Mouse (Mus musculus) hematopoietic stem cell, adult 5-6 weeks (primary cell): ENCODE data around the gene Fam155a. TPM values are rescaled to one million over a fixed set of nuclear protein-coding genes. Genes with fewer than 3 reads are reported as not detected.
A peak's percentile ranks its signal among the peaks of the same experiment; 100 is the strongest.
"Not testable (repeated sequence)": the region's sequence is repeated elsewhere in the genome, so short reads cannot be mapped to it uniquely, and the experiment has no call there.

ENCODE experiments used
- ATAC-seq, 2 experiments: fragments of 125-278 bp in 1 of 2; replicated peaks in 1 of 2; 2 replicates each; pipeline ENCODE4 v1.8.0; 2016 to 2017; ENCODE audit warnings: inconsistent platforms in 2 of 2, mild to moderate bottlenecking in 2 of 2, moderate number of reproducible peaks in 2 of 2, low read depth in 1 of 2, moderate TSS enrichment in 1 of 2; ENCODE audit not compliant: low FRiP score in 2 of 2, poor library complexity in 2 of 2, severe bottlenecking in 2 of 2, insufficient read depth in 1 of 2, low TSS enrichment in 1 of 2
- total RNA-seq: library from RNA; stranded (forward); fragments of 172-1452, 232-1000 nt; gene quantifications from 2 replicates; pipeline ENCODE4 v1.2.3, GENCODE M21; 2017

Fam155a gene
- not detected in 2 replicates for total RNA-seq

DNA sequence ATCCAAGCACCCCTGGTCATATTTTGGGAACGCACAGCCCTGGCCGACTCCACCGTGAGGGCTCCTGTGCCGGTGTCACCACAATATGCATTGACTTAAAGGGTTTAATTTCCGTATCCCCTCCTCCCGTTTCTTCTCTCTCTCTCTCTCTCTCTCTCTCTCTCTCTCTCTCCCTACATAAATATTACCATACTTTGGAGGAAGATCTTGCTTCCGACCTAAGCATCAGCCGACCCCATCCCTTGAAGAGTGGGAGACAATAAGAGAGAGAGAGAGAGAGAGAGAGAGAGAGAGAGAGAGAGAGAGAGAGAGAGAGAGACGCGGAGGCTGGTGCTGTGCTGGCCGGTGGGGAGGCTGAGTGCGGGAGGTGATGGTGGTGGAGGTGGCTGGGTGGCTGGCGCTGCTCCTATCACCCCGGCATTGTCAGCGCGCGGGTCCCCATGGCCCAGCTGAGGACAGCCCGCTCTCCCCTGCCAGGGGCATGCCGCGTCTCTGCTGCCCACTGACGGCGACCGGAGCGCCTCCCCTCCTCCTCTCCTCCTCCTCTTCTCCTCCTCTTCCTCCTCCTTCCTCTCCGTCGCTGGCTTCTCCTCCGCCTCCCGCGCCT is at the start of gene Fam155a:
TSS of gene Fam155a (minus strand) at position 163 of the 607 bp plus-strand sequence.
- ATAC-seq = no peak

DNA sequence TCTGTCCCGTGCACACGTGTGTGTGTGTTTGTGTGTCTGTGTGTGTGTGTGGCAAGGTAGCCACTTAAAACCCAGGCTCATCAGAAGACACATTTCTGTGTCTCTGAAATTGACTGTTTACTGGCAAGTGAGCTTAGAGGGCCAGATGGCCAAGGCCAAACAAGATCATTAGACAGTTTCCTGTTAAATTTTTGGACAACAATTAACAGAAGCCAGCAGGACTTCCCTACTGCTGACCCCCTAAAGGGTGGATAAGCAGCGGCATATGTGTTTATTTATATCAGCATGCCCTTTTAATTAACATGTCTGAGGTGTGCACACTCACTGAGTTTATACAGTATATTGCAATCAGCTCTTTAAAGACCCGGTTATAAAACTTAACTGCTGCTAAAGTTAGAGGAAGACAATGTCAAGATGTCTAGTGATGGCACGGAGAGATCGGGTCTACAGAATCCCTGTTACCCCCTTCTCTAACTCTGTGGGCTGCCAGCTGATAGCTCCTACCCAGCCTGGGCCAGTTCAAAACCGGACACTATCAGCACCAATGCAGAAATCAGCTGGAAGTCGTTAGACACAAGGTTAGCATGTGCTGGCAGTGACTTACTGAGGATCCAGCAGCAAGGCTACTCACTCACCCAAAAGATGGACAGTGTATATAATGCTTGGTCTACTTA is 42.4 kb upstream of the Fam155a start:
- no peak for ATAC-seq

GRCm38 (mm10) chr8:9810955-9811530 is 40.1 kb upstream of the Fam155a start:
- no peak for ATAC-seq

- ATAC-seq = no peak
These were observed 37.6 kb upstream of the Fam155a start for GRCm38 (mm10) chr8:9808596-9808995.

DNA sequence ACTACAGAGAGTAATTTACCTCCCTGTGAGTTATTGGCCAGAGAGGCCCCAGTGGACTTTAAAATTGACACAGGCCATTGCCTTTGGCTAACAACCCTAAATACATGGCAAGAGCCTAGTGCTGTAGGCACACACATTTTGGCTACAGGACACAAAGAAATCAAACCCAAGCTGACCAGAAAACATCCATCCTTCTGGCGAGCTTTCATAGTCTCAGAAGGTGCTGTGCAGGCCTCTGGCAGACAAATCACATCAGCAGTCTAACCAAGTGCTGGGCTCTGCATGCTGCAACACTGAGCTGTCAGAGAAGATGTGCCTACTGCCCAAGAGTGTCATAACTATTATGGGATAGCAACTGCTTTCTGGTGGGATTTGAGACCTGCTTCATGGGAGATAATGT is 34.7 kb upstream of the Fam155a start:
- ATAC-seq = no peak

DNA sequence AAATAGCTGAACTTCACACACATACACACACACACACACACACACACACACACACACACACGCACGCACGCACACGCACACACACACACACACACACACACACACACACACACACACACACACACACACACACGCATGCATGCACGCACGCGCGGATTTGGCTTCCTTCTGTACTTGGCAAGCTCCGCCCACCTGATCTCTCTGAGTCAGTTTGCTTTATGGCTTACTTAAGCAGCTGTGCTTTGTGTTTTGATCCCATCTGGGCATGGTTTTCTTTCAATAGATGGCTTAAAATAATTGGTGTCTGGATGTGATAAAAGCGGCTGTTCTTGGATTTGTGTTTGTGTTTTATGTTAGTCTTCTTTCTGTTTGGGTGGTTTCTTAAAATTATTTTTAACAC is 29.4 kb upstream of the Fam155a start:
- ATAC-seq = not testable (repeated sequence)

DNA sequence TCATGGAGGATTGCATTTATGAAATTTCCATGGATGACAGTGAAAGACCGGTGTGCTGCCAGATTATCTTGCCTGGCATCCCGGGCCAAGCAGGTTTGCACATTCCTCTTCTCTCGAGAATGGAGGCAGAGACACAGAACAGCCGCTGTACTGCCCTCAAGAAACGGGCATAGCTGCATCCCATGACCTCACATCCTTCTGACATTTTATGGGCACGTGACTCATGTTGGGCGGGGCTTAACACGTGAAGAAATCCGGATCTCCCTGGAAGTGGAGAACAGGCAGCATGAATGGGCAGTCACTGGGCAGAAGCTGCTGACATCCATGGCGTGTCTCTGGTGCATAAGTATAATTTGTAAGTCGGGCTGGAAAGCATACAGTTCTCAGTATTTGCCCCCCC is 29.0 kb upstream of the Fam155a start:
- ATAC-seq = no peak

DNA sequence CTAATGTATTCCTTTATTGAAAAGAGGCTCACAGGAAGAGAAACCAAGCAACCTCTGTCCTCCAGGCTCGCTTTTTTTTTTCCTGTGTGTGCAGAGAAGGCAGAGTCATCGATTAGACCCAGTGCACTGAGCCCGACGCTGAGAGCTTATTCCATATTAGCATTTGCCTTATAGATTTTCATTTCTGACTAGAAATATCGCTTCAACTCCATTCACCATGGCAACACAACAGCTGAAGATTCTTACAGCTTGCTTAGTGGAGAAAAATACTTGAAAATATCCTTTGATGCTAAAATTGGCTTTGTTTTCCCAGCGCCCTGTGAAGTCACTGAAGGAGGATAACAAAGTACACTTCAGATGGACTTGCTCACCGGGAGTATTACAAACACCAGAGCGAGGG is 26.6 kb upstream of the Fam155a start:
- ATAC-seq = no peak

GRCm38 (mm10) chr8:9795724-9796123 is 24.8 kb upstream of the Fam155a start:
- ATAC-seq = no peak

DNA sequence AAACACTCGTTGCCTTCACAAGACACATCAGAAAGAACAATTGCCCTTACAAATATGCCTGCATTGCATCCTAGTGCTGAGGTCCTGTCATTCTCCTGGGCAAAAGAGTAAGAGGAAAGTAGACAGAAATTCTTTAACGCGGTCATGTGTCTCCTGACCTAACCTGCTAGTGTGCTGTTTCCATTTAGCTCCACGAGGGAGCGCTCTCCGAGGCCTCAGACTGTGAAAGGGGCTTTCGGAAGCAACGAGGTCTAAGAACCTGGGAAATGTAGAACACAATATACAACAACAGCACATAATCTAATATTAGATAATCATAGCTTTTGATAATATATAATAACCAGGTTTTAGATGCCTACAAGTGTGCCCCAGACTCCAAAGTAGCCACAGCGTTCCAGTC is 22.4 kb upstream of the Fam155a start:
- no peak for ATAC-seq

DNA sequence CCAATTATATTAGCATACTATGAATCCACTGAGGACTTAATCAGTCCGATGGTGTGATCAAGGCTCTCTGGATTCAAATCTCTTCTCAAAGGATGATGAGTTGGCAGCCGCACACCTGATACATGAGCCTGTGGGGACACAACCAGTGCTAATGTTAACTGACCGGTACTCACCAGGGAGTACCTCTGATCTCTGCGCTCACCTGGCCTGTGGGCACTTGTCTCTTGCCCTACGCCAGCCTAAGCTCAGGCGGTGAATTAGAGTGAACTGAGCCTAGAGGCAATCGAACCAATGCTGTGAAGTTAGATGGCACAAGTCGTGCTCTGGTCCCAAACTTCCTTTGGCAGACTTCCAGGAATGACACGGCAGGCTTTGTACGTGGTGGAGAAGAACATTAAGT is 9.4 kb upstream of the Fam155a start:
- ATAC-seq = no peak

GRCm38 (mm10) chr8:9778148-9778547 is 7.2 kb upstream of the Fam155a start:
- no peak for ATAC-seq

DNA sequence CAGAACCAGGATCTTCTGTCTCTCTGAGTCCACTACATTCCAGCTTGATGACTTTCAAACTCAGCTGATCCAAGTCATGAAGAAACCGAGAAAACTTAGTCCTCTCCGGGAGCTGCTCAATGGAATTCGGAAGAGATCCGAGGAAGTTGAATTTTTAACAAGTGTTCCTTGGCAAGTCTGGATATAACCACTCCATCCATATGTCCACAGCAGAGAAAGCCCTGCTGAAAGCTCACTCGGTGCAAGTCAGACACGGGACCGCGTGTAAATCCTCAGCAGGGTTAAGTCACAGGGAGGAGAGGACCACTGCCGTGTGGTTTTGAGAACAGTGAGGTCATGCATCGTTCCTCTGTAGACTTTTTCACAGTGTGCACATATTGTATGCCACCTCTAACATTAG is 5.9 kb upstream of the Fam155a start:
- ATAC-seq = no peak

- ATAC-seq = no peak
These were observed 1.5 kb upstream of the Fam155a start for GRCm38 (mm10) chr8:9772519-9772840.

GRCm38 (mm10) chr8:9771606-9772518 is 901 bp upstream of the Fam155a start:
- no peak for ATAC-seq

DNA sequence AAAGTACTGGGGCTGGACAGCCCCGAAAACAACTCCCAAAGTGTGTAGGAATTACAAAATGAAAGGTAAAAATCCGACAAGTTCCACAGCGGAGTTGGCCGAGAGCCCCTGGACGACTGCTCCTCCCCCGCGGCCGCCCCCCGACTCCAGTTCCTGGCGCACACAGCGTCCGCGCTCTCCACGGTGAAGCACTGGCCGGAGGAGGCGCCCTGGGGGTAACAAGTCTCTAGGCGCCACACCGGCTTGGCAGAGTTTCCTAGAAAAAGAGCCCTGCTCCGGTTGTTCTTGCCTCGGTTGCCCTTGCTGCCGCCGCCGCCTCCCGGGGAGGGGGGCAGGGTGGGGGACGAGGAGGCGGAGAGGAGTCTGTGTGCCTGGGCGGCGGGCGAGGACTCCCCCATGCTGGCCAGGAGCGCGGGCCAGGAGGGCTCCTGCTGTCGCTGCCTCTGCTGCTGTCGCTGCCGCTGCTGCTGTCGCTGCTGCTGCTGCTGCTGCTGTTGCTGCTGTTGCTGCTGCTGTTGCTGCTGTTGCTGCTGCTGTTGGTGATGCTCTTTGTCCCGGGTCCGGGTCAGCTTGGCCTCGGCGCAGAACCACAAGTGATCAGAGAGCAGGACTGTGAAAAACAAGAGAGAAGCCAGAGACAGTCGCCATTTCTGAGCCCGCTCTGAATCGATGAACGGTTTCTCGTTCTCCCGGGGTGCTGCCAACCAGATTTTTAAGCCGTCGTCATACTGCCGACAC is 531 bp downstream of the Fam155a start:
- ATAC-seq = no peak

DNA sequence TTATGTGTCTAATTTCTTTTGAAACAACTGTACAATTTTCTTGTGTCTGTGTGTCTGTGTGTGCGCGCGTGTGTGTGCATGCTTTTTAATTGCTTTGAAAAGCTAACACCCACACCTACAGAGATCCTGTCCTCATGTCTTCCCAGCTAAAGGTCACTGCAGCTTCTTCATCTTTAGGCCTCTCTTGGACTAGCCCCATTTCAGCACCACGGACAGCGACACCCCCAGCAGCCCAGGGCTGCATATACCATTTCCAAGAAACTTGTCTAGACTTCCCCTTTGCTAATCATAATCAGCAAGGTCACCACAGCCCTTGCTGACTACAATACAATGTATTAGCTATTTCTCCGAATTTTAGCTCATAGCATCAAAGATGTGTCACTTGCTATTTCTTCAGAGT is 1.9 kb downstream of the Fam155a start:
- ATAC-seq = peak; percentile 80 to 94
